Mouse (Mus musculus) liver, embryonic 15.5 days (tissue): ENCODE results near the gene Ms4a4d. TPM values are rescaled to one million over a fixed set of nuclear protein-coding genes. Genes with fewer than 3 reads are reported as not detected.

Experiments used
- ATAC-seq: fragments of 200-750 bp; cut with Nextera tagmentation; 2 replicates; pipeline ENCODE4 v1.8.0; 2017; ENCODE audit warnings: moderate number of reproducible peaks, mild to moderate bottlenecking, moderate library complexity; ENCODE audit not compliant: insufficient read depth
- H3K27ac ChIP-seq: fragments of 300-500 bp; sonication (generic); replicated peaks from 2 replicates; pipeline ENCODE4 v1.5.1; 2015; ENCODE audit warnings: mild to moderate bottlenecking, inconsistent platforms
- H3K27me3 ChIP-seq: fragments of 300-500 bp; sonication (generic); 2 replicates; pipeline ENCODE4 v1.6.1; 2015; ENCODE audit warnings: mild to moderate bottlenecking, inconsistent platforms
- H3K36me3 ChIP-seq: fragments of 300-500 bp; sonication (generic); replicated peaks from 2 replicates; pipeline ENCODE4 v1.6.1; 2015; ENCODE audit warnings: moderate library complexity, mild to moderate bottlenecking, inconsistent platforms
- H3K4me1 ChIP-seq: fragments of 300-500 bp; sonication (generic); replicated peaks from 2 replicates; pipeline ENCODE4 v1.6.1; 2015; ENCODE audit warnings: inconsistent platforms
- H3K4me2 ChIP-seq: fragments of 300-500 bp; sonication (generic); 2 replicates; pipeline ENCODE4 v1.6.1; 2015; ENCODE audit warnings: moderate library complexity, mild to moderate bottlenecking, inconsistent platforms
- H3K4me3 ChIP-seq: fragments of 300-500 bp; sonication (generic); replicated peaks from 2 replicates; pipeline ENCODE4 v1.5.1; 2015; ENCODE audit warnings: mild to moderate bottlenecking, inconsistent platforms
- H3K9ac ChIP-seq: fragments of 300-500 bp; sonication (generic); 2 replicates; pipeline ENCODE4 v1.6.1; 2015; ENCODE audit warnings: moderate library complexity, mild to moderate bottlenecking, inconsistent platforms
- H3K9me3 ChIP-seq: fragments of 300-500 bp; sonication (generic); replicated peaks from 2 replicates; pipeline ENCODE4 v1.6.1; 2016; ENCODE audit warnings: inconsistent platforms
- WGBS: fragments of 180-500 bp; shearing (Covaris S2); methylation state at CpG from one replicate; pipeline ENCODE4 v1.1.7; 2015; ENCODE audit warnings: mixed read lengths; ENCODE audit not compliant: insufficient replicate concordance; 5-methylcytosine and 5-hydroxymethylcytosine counted together
- polyA plus RNA-seq: library from polyadenylated mRNA; unstranded; fragments of >200 nt; fragmentation: Nextera tagmentation; extraction: Ambion mirVana; gene quantifications from 2 replicates; pipeline ENCODE4 v1.2.1, GENCODE M21; 2015

Ms4a4d gene
- polyA plus RNA-seq, 1 experiment from 2014 or later, result 0.24 TPM

DNA sequence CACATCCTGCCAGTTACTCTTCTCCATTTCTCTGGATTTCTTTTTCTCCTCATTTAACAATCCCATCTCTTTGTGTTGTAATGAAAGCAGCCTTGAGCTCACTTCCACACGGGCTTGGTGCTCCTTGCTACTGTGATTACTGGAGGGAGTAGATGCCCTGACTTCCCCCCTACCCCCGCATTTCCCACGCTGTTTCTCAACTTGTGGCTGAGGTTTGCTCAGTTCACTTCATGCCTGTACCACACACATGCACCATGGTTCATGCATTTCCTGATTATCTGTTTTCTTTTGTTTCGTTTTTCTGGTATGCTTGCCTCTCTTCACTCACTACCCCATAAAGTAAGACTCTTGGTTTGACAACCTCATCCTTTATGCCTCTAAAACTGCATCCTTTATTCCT is 52.6 kb downstream of the Ms4a4d start:
- Histone ChIP-seq H3K9ac (no peak overlapping the region), H3K27ac (no peak overlapping the region), H3K4me2 (no peak overlapping the region), H3K4me1 (no peaks in the 10 kb centered on the region), H3K27me3 (no peaks in the 10 kb centered on the region), H3K9me3 (no peaks in the 10 kb centered on the region), H3K4me3 (no peak overlapping the region), H3K36me3 (no peaks in the 10 kb centered on the region)
- no peak for ATAC-seq
- 46% methylated on average over 4 of the region's 4 CpGs for WGBS

DNA sequence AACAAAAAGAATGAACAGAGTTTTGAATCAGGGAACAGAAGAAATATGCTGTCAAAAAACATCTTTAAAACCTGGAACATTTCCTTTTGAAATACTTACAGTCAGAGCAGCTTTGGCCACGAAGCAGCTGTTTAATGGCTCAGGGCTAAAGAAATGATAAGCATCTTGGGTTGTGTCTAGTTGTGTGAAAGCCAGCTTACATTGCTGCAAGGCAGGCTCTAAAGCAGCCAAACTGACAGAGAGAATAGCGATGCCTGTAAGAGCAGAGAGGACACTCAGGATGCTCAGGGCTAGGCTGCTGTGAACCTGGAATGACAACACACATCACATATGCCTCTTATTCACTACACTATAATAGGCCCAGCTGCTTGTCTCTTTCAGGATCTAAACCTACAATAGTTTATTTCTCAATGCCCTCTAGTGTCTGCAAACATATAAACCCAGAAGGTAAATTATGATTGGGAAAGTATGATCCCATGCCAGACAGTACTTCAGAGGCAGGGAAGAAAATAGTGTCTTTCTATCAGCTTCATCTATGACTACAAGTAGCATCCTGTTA is 53.4 kb downstream of the Ms4a4d start:
- no peaks in the 10 kb centered on the region for H3K36me3 ChIP-seq
- no peak for ATAC-seq
- H3K9ac ChIP-seq, result no peak overlapping the region
- no peak overlapping the region for H3K4me3 ChIP-seq
- H3K27ac ChIP-seq, result no peak overlapping the region
- 44% methylated on average over 2 of the region's 2 CpGs for WGBS
- H3K4me2 ChIP-seq, result no peak overlapping the region
- H3K4me1 ChIP-seq, result no peaks in the 10 kb centered on the region
- H3K27me3 ChIP-seq, result no peaks in the 10 kb centered on the region
- no peaks in the 10 kb centered on the region for H3K9me3 ChIP-seq

DNA sequence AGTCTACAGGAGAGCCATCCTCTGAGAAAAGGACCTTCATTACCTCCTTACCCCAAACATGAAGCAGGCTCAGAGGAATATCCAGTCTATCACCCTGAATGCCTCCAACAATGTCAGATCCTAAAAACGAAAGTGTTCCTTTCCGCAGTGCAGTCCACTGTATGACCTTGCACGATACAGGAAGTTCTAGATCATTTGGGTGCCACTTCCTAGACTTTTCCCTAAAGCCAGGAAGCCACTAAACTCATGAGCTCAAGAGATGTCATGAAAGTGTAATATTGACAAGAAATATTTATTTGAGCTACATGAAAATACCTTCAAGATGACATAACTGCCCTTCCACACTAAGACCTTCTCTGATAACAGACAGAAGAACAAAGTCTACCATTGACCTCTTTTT is 64.7 kb downstream of the Ms4a4d start:
- ATAC-seq, result no peak
- no peak overlapping the region for H3K9ac ChIP-seq
- no peaks in the 10 kb centered on the region for H3K9me3 ChIP-seq
- H3K27ac ChIP-seq, result no peak overlapping the region
- no peak overlapping the region for H3K4me3 ChIP-seq
- no peaks in the 10 kb centered on the region for H3K4me1 ChIP-seq
- WGBS, result 62% methylated on average over 3 of the region's 3 CpGs
- no peaks in the 10 kb centered on the region for H3K36me3 ChIP-seq
- no peaks in the 10 kb centered on the region for H3K27me3 ChIP-seq
- no peak overlapping the region for H3K4me2 ChIP-seq

DNA sequence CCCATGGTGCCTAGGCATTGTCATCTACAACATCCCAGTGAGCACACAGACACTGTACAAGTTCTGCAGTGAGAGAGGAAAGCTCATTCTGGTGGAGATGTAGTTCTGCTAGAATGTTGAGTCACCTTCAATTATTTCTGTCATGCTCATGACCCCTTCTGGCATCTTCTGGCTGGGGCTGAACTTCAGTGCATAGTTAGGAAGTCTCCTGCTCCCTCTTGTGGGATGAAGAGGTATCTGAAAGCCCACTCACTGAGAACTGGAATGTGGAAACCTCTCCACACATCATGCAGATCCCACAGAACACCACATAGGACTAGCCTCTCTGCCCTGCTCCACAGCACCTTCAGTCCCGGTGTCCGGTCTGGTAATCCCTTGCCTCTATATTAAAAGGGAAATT is 65.4 kb downstream of the Ms4a4d start:
- WGBS, result 71% methylated on average over 2 of the region's 2 CpGs
- H3K27ac ChIP-seq, result no peak overlapping the region
- H3K4me1 ChIP-seq, result no peaks in the 10 kb centered on the region
- no peaks in the 10 kb centered on the region for H3K36me3 ChIP-seq
- no peaks in the 10 kb centered on the region for H3K27me3 ChIP-seq
- H3K4me2 ChIP-seq, result no peak overlapping the region
- no peaks in the 10 kb centered on the region for H3K9me3 ChIP-seq
- no peak for ATAC-seq
- no peak overlapping the region for H3K9ac ChIP-seq
- H3K4me3 ChIP-seq, result no peak overlapping the region

DNA sequence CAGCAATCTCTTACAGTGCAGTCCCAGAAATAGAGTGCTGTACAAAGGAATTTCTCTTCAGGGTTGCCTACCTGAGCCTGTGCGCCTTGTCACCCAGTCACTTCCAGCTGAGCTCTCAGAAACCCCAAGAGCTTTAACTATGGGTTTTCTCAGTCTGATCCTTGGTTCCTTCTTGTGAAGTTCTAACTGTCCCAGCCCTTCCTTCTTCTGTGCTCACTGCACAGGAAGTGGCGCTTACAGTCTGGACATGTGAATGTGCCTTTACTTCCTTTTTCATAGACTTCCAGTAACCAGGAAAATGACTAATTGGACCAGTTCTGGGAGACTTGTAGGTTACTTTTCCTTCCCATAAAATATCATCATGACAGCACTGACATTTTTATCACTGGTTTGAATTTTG is 68.0 kb downstream of the Ms4a4d start, which contains the start of gene Ms4a6d:
Gene Ms4a6d (minus strand): TSS at position 247 of the 400 bp plus-strand sequence.
- Histone ChIP-seq H3K27ac (no peak within 1 kb of the TSS), H3K4me3 (no peak within 1 kb of the TSS), H3K9ac (no peak within 1 kb of the TSS), H3K4me2 (no peak within 1 kb of the TSS), H3K9me3 (no peaks in the 10 kb centered on the region), H3K27me3 (no peaks in the 10 kb centered on the region), H3K4me1 (no peaks in the 10 kb centered on the region), H3K36me3 (no peaks in the 10 kb centered on the region)
- WGBS, result 53% methylated on average over 2 of the region's 2 CpGs
- no peak for ATAC-seq

Other genes with a start within 250 kb of the Ms4a4d start
- not detected in 2 replicates for gene Ms4a14, start 222.3 kb upstream of the Ms4a4d start, polyA plus RNA-seq
- 1.4 and 1.7 TPM in 2 replicates for gene Ms4a7, start 200.7 kb upstream of the Ms4a4d start, polyA plus RNA-seq
- 1.3 and 1.4 TPM in 2 replicates for gene Ms4a4a, start 161.3 kb upstream of the Ms4a4d start, polyA plus RNA-seq
- 1.5 and 2.5 TPM in 2 replicates for gene Ms4a4c, start 132.0 kb upstream of the Ms4a4d start, polyA plus RNA-seq
- 0.58 and 0.74 TPM in 2 replicates for gene Ms4a4b, start 93.2 kb upstream of the Ms4a4d start, polyA plus RNA-seq
- 8.9 and 10.1 TPM in 2 replicates for gene Ms4a6c, start 67.4 kb upstream of the Ms4a4d start, polyA plus RNA-seq
- 0.10 and 0.46 TPM in 2 replicates for gene Gm8369, start 50.9 kb upstream of the Ms4a4d start, polyA plus RNA-seq
- gene Ms4a6b, start 20.3 kb upstream of the Ms4a4d start, polyA plus RNA-seq, result 3.3 and 3.6 TPM in 2 replicates
- 4.5 and 4.8 TPM in 2 replicates for gene Ms4a6d, start 68.0 kb downstream of the Ms4a4d start, polyA plus RNA-seq
- gene Ms4a2, start 86.9 kb downstream of the Ms4a4d start, polyA plus RNA-seq, result 0.73 and 0.81 TPM in 2 replicates
- gene Ms4a3, start 104.0 kb downstream of the Ms4a4d start, polyA plus RNA-seq, result 30.9 and 39.0 TPM in 2 replicates
- 0.17 and 0.24 TPM in 2 replicates for gene Oosp2, start 123.8 kb downstream of the Ms4a4d start, polyA plus RNA-seq
- gene Oosp1, start 154.3 kb downstream of the Ms4a4d start, polyA plus RNA-seq, result 0.14 TPM in 1 of 2 replicates, not detected in the other
- gene Oosp3, start 160.3 kb downstream of the Ms4a4d start, polyA plus RNA-seq, result not detected in 2 replicates
- not detected in 2 replicates for gene Gif, start 210.8 kb downstream of the Ms4a4d start, polyA plus RNA-seq
- 28.0 and 33.6 TPM in 2 replicates for gene Mrpl16, start 233.6 kb downstream of the Ms4a4d start, polyA plus RNA-seq